Mouse (Mus musculus): ENCODE measurements around the gene Mdk. TPM values are rescaled to one million over a fixed set of nuclear protein-coding genes. Genes with fewer than 3 reads are reported as not detected.
A peak's percentile ranks its signal among the peaks of the same experiment; 100 is the strongest.

Mdk gene
- polyA plus RNA-seq, 1 experiment from 2014 or later = 128 TPM

DNA sequence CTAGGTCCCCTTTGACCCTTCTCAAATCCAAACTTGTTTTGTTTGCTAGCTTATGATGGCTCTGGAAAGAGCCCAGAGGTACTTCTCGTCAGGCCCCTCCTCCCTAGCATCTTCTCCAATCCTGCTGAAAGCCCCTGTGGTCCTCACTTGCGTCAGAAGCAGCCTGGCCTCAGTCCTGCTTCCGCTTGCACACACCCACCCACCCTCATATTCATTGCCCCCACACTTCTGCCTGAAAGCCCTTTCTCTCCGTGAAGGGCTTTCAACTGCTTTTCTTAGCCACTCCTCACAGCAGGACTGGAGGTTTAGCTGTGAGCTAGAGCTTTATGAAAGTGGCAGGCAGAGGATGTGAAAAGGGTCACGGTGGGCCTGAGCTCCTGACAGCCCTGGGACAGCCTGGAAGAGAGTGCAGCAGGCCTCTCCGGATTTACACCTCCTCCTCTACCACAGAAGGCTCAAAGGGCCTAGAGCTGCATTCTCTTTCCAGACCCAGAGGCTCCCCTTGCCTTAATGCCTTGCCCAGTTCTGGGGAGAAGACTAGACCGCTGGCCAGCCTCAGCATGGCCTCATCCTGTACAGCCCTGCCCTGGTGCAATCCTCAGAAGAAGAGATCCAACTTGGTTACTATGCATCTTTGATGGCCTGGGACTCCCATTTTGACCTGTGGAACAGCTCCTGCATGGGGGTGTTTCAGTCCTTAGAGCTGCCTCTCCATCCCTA is 41.5 kb upstream of the Mdk start:
- Histone ChIP-seq H3K9me3 (ENCODE audit: control insufficient read depth) (no peaks in the 10 kb centered on the region), H3K27me3 (replicated peaks; ENCODE audit: control insufficient read depth, insufficient read depth, low read length) (peaks cover 28% of the 10 kb centered on the region), H3K4me2 (replicated peaks; ENCODE audit: low read depth) (no peak overlapping the region), H3K27ac (ENCODE audit: low read depth, low read length) (no peak overlapping the region), H3K4me1 (replicated peaks; ENCODE audit: control insufficient read depth, insufficient read depth, low read length) (peaks cover 16% of the 10 kb centered on the region), H3K36me3 (ENCODE audit: control insufficient read depth, insufficient read depth) (no peaks in the 10 kb centered on the region), H3K4me3 (ENCODE audit: low read depth, low read length) (no peak overlapping the region), H3K9ac (ENCODE audit: low read depth, low read length) (no peak overlapping the region)
- no peak for ATAC-seq
- WGBS = 75% methylated on average over 7 of the region's 7 CpGs
- no peak for TF ChIP-seq CTCF (IDR thresholded peaks at IDR 0.05; ENCODE audit: low read depth)

DNA sequence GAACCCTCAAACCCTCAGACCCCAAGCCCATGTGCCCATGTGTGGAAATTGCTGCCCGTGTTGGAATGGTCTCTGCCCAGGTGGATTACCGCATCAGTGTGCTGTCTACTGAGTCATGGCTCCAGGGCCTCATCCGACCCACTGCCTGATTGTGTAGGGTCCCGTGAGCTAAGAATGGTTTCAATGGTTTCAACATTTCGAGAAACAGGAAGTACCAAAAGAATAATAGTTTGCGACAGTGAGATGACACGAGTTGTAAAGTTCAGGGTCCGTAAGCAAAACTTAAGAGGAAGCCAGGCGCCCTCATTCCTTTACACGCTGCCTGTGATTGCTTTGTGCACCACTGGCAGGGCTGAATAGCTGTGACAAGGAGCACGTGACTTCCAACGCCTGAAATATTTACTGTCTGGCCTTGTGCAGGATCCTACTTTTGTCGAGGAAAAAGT is 40.0 kb upstream of the Mdk start:
- no peaks in the 10 kb centered on the region for H3K9me3 ChIP-seq (ENCODE audit: control insufficient read depth)
- H3K36me3 ChIP-seq (ENCODE audit: control insufficient read depth, insufficient read depth) = no peaks in the 10 kb centered on the region
- 11% methylated on average over 13 of the region's 13 CpGs for WGBS
- H3K4me2 ChIP-seq (replicated peaks; ENCODE audit: low read depth) = peak overlapping the region; percentile 2
- peak; percentile 77 for ATAC-seq
- no peak overlapping the region for H3K9ac ChIP-seq (ENCODE audit: low read depth, low read length)
- H3K27me3 ChIP-seq (replicated peaks; ENCODE audit: control insufficient read depth, insufficient read depth, low read length) = peaks cover 28% of the 10 kb centered on the region
- no peak overlapping the region for H3K4me3 ChIP-seq (ENCODE audit: low read depth, low read length)
- peak overlapping the region; percentile 86 for H3K27ac ChIP-seq (ENCODE audit: low read depth, low read length)
- no peak for TF ChIP-seq CTCF (IDR thresholded peaks at IDR 0.05; ENCODE audit: low read depth)
- peaks cover 23% of the 10 kb centered on the region for H3K4me1 ChIP-seq (replicated peaks; ENCODE audit: control insufficient read depth, insufficient read depth, low read length)

DNA sequence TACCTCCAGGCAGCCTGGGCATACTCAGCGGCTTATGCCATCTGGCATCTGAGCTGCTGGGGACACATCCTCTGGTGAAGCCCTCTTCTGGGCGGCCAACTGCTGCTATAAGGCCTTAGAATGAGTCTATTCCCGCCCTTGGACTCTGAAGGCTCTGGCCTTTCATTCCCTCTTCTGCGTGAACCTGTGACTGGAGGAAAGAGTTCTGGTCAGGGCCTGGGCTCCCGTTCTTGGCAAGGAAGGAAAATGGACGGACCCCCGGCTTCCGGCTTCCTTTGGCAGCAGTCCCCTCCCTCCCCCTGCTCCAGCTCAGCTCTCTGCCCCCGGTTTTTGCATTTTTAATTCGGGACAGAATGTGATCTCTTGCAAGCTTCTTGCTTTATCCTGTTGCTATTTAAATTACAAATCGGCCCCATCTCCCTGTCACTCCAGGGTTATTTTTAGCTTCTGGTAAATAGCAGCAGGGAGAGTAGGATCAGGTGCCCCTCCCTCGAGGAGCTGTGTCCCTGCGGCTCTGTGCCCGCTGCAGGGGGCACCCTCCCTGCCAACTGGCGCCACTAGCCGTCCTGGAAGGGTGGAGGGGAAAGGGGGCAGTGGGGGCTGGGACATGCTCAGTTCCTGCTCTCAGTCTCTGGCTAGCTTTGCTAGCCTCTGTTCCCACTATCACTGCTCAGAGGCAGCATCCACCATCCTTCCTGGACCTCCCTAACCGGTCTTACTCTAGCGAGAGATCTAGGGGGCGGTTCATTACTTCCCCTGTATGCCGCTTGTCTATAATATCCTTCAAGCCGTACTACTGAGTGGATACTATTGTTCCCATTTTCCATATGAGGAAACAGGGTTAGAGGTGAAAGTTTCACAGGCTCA is 39.4 kb upstream of the Mdk start:
- ATAC-seq = no peak; the same call in 1 of the 2 replicates
- TF ChIP-seq CTCF (IDR thresholded peaks at IDR 0.05; ENCODE audit: low read depth) = no peak

DNA sequence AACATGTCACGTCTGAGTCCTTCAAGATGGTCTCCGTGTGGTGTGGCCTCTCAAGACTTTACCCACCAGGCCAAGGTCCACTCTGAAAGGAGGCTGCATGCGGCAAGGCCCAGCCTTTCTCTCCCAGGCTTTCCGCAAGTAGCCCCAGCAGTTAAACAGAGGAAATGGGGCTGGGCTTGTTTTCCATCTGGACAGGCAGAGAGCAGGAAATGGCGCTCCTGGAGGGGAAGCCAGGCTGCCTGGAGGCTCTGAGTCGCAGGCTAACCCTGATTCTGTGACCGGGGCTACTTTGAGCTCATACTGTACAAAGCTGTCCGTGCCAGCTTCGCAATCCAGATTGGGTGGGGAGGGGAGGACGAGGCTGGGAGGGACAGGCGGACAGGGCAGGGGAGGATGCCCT is 35.9 kb upstream of the Mdk start:
- Histone ChIP-seq H3K36me3 (ENCODE audit: control insufficient read depth, insufficient read depth) (no peaks in the 10 kb centered on the region), H3K27ac (ENCODE audit: low read depth, low read length) (peak overlapping the region; percentile 73), H3K4me3 (ENCODE audit: low read depth, low read length) (no peak overlapping the region), H3K9me3 (ENCODE audit: control insufficient read depth) (no peaks in the 10 kb centered on the region), H3K4me1 (replicated peaks; ENCODE audit: control insufficient read depth, insufficient read depth, low read length) (peaks cover 26% of the 10 kb centered on the region), H3K27me3 (replicated peaks; ENCODE audit: control insufficient read depth, insufficient read depth, low read length) (no peaks in the 10 kb centered on the region), H3K9ac (ENCODE audit: low read depth, low read length) (no peak overlapping the region), H3K4me2 (replicated peaks; ENCODE audit: low read depth) (no peak overlapping the region)
- WGBS = 30% methylated on average over 11 of the region's 11 CpGs
- 0 out of 2 replicates have a peak, but pooled peaks have one; percentile 9 for ATAC-seq
- TF ChIP-seq CTCF (IDR thresholded peaks at IDR 0.05; ENCODE audit: low read depth) = 0 out of 2 replicates have a peak, but pooled peaks have one; percentile 7

More for the DNA sequence above, 39.4 kb upstream of the Mdk start:
- Histone ChIP-seq H3K4me1 (replicated peaks; ENCODE audit: control insufficient read depth, insufficient read depth, low read length) (peaks cover 23% of the 10 kb centered on the region), H3K4me3 (ENCODE audit: low read depth, low read length) (no peak overlapping the region), H3K9ac (ENCODE audit: low read depth, low read length) (peak overlapping the region; percentile 13; the same call in 1 of the 2 replicates), H3K9me3 (ENCODE audit: control insufficient read depth) (no peaks in the 10 kb centered on the region), H3K36me3 (ENCODE audit: control insufficient read depth, insufficient read depth) (no peaks in the 10 kb centered on the region), H3K4me2 (replicated peaks; ENCODE audit: low read depth) (peak overlapping the region; percentile 2), H3K27me3 (replicated peaks; ENCODE audit: control insufficient read depth, insufficient read depth, low read length) (peaks cover 22% of the 10 kb centered on the region), H3K27ac (ENCODE audit: low read depth, low read length) (peak overlapping the region; percentile 86)
- WGBS = 40% methylated on average over 20 of the region's 21 CpGs

DNA sequence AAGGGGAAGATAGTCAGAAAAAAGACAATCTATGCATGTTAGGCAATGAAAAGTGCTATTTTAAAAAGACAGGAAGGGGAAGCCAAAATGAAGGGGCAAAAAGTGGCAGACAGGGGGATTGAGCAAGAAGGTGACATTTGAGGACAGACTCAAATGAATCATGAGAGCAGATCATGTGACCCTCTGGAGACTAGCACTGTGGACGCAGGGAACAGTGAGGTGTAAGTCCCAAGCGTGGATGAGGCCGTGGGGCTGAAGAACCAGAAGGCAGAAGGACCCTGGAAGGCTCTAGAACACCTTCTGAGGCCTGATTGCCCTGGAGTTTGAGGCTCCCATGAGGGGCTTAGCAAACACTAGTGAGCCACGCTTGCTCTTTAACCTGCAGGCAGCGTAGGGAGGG is 34.3 kb upstream of the Mdk start:
- Histone ChIP-seq H3K27ac (ENCODE audit: low read depth, low read length) (no peak overlapping the region), H3K4me3 (ENCODE audit: low read depth, low read length) (no peak overlapping the region), H3K4me1 (replicated peaks; ENCODE audit: control insufficient read depth, insufficient read depth, low read length) (peaks cover 20% of the 10 kb centered on the region), H3K9ac (ENCODE audit: low read depth, low read length) (no peak overlapping the region), H3K27me3 (replicated peaks; ENCODE audit: control insufficient read depth, insufficient read depth, low read length) (no peaks in the 10 kb centered on the region), H3K4me2 (replicated peaks; ENCODE audit: low read depth) (no peak overlapping the region), H3K36me3 (ENCODE audit: control insufficient read depth, insufficient read depth) (no peaks in the 10 kb centered on the region), H3K9me3 (ENCODE audit: control insufficient read depth) (no peaks in the 10 kb centered on the region)
- no peak for TF ChIP-seq CTCF (IDR thresholded peaks at IDR 0.05; ENCODE audit: low read depth)
- 76% methylated on average over 5 of the region's 5 CpGs for WGBS
- ATAC-seq = no peak

DNA sequence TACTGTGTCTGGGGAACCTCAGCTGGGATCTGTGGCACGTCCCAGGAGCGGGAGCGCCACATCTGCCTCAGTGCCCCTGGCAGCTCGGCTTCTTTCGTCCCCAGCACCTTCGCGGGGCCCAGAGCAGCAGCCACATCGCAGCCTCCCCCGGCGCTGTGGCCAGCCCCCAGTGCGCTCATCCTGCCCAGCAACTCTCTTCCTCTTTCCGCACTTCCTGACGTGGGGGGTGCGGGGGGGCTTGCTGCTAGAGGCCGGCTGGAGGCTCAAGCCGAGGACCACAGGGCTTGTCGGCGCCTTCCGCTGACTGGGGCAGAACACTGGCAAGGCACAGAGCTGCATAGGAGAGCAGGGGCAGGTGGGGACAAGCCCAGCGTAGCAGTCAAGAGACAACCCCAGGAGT is 33.3 kb upstream of the Mdk start:
- 43% methylated on average over 20 of the region's 20 CpGs for WGBS
- Histone ChIP-seq H3K4me2 (replicated peaks; ENCODE audit: low read depth) (peak overlapping the region; percentile 38), H3K27ac (ENCODE audit: low read depth, low read length) (peak overlapping the region; percentile 15; the same call in 1 of the 2 replicates), H3K27me3 (replicated peaks; ENCODE audit: control insufficient read depth, insufficient read depth, low read length) (no peaks in the 10 kb centered on the region), H3K4me1 (replicated peaks; ENCODE audit: control insufficient read depth, insufficient read depth, low read length) (peaks cover 18% of the 10 kb centered on the region), H3K4me3 (ENCODE audit: low read depth, low read length) (peak overlapping the region; percentile 18; the same call in 1 of the 2 replicates), H3K36me3 (ENCODE audit: control insufficient read depth, insufficient read depth) (no peaks in the 10 kb centered on the region), H3K9ac (ENCODE audit: low read depth, low read length) (0 out of 2 replicates have a peak overlapping the region, but pooled peaks have one; percentile 31), H3K9me3 (ENCODE audit: control insufficient read depth) (no peaks in the 10 kb centered on the region)
- TF ChIP-seq CTCF (IDR thresholded peaks at IDR 0.05; ENCODE audit: low read depth) = no peak
- ATAC-seq = no peak

All from intestine, postnatal 0 days (tissue).